Mouse (Mus musculus) small intestine, adult 2 months (tissue): ENCODE data around the gene Hmga2.

Source experiments
- CTCF ChIP-seq: fragments of 200-500 bp; IDR thresholded peaks from 2 replicates; pipeline ENCODE4 v1.5.1; 2012; ENCODE audit warnings: low read depth, mild to moderate bottlenecking, control low read depth, inconsistent platforms, low read length, moderate library complexity, mixed read lengths; ENCODE audit not compliant: insufficient replicate concordance, insufficient read length; ENCODE audit errors: extremely low read depth
- POLR2A ChIP-seq: fragments of 200-500 bp; IDR thresholded peaks from 2 replicates; pipeline ENCODE4 v1.6.1; 2012; ENCODE audit warnings: low read depth, mild to moderate bottlenecking, control low read depth, inconsistent platforms, low read length, moderate library complexity

GRCm38 (mm10) chr10:120513721-120514120 is 37.5 kb upstream of the Hmga2 start:
- TF ChIP-seq CTCF = no peak
- TF ChIP-seq POLR2A = no peak
